Mouse (Mus musculus) c-Kit-positive CD71-positive TER-119-positive erythroid progenitor cells, embryonic 14.5 days (primary cell): Measurements from ENCODE around the gene Slc35c1.

Experiments
- DNase-seq: peaks from one replicate; pipeline ENCODE4 v3.0.0-alpha.2; 2013; ENCODE audit warnings: low spot score

Gene Slc35c1

GRCm38 (mm10) chr2:92434375-92434745 is 26.0 kb downstream of the Slc35c1 start:
- no peak for DNase-seq

GRCm38 (mm10) chr2:92433578-92434374 is 26.6 kb downstream of the Slc35c1 start, which contains the start of gene Cry2:
Gene Cry2, minus strand, starts transcription at chr2:92434043.
- DNase-seq: peak; percentile 99

- no peak for DNase-seq
Measured at GRCm38 (mm10) chr2:92432299-92433295, 27.7 kb downstream of the Slc35c1 start.

GRCm38 (mm10) chr2:92431611-92432179 is 28.6 kb downstream of the Slc35c1 start:
- no peak for DNase-seq

GRCm38 (mm10) chr2:92430723-92431541 is 29.4 kb downstream of the Slc35c1 start:
- DNase-seq: peak; percentile 65

- DNase-seq: no peak
Measured at GRCm38 (mm10) chr2:92430089-92430488, 30.2 kb downstream of the Slc35c1 start.

GRCm38 (mm10) chr2:92427882-92428281 is 32.5 kb downstream of the Slc35c1 start:
- no peak for DNase-seq

GRCm38 (mm10) chr2:92426426-92426825 is 33.9 kb downstream of the Slc35c1 start:
- no peak for DNase-seq

- DNase-seq: no peak
Measured at GRCm38 (mm10) chr2:92425366-92425765, 35.0 kb downstream of the Slc35c1 start.

- DNase-seq: no peak
Measured at GRCm38 (mm10) chr2:92424462-92425308, 35.7 kb downstream of the Slc35c1 start.

GRCm38 (mm10) chr2:92423702-92424461 is 36.5 kb downstream of the Slc35c1 start:
- no peak for DNase-seq

- DNase-seq: no peak
Measured at GRCm38 (mm10) chr2:92423156-92423555, 37.2 kb downstream of the Slc35c1 start.

- no peak for DNase-seq
Measured at GRCm38 (mm10) chr2:92422388-92423135, 37.8 kb downstream of the Slc35c1 start.

GRCm38 (mm10) chr2:92421723-92422387 is 38.5 kb downstream of the Slc35c1 start:
- no peak for DNase-seq

- DNase-seq: no peak
Measured at GRCm38 (mm10) chr2:92411705-92412104, 48.6 kb downstream of the Slc35c1 start.

- DNase-seq: no peak
Measured at GRCm38 (mm10) chr2:92408309-92409045, 51.9 kb downstream of the Slc35c1 start.

GRCm38 (mm10) chr2:92405687-92406086 is 54.7 kb downstream of the Slc35c1 start:
- no peak for DNase-seq

GRCm38 (mm10) chr2:92404737-92405136 is 55.6 kb downstream of the Slc35c1 start:
- DNase-seq: no peak
